ENCODE assay signal across 17 mouse cellular contexts in the genomic region with DNA sequence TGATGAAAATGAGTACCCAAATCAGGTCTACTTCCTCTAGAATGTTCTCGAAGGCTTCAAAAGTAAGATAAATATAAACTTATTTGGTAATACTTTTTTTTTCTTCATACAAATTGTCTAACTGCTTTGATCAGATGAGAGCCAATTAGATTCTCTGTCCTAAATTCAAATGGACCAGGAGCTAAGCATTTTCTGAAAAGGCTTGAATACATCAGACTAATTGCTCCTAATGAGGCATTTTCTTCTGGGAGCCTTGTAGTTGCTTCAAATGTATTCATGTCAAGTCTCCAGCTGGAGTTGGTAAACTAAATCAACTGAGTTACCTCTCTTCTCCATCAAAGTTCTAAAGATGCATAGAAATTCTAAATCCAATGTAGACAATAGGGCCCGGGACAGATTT.
DNase-seq lines count a peak whose midpoint lies in the region; ATAC-seq lines count a peak whose summit lies in the region.
"Had no signal": no experiment of that assay in that cellular context is flagged by ENCODE, and none has a peak within 500 bp of the region (broad histone marks: within the 10 kb centered on the region; RNA-seq: fewer than 3 reads in every experiment).

No protein-coding gene starts in this region.

- no peak overlapping the region for H3K27ac ChIP-seq in forebrain, embryonic 11.5 days (ENCODE audit: low read depth, low read length)
- no peak overlapping the region for H3K27ac ChIP-seq in forebrain, embryonic 15.5 days (replicated peaks)
- no peak overlapping the region for H3K27ac ChIP-seq in hindbrain, embryonic 14.5 days
- H3K27ac ChIP-seq in liver, embryonic 11.5 days (ENCODE audit: low read depth, low read length) = no peak overlapping the region
- H3K27ac ChIP-seq: embryonic facial prominence, embryonic 12.5 days; gastrocnemius, adult 2 months; hindbrain, postnatal 0 days had no signal

- peaks cover 3% of the 10 kb centered on the region; the same call in 1 of the 2 replicates for H3K4me1 ChIP-seq in forebrain, embryonic 11.5 days (replicated peaks; ENCODE audit: control insufficient read depth, insufficient read depth, low read length)
- peaks cover 19% of the 10 kb centered on the region for H3K4me1 ChIP-seq in forebrain, embryonic 15.5 days
- H3K4me1 ChIP-seq in hindbrain, embryonic 14.5 days (replicated peaks; ENCODE audit: control insufficient read depth, insufficient read depth, low read length) = no peaks in the 10 kb centered on the region
- H3K4me1 ChIP-seq in liver, embryonic 11.5 days (replicated peaks; ENCODE audit: control insufficient read depth, insufficient read depth, low read length) = no peaks in the 10 kb centered on the region
- H3K4me1 ChIP-seq: embryonic facial prominence, embryonic 12.5 days; heart, embryonic 12.5 days had no signal

- ATAC-seq in frontal cortex, adult (ENCODE audit: low TSS enrichment) = peak; percentile 38; the same call in 1 of the 2 replicates
- ATAC-seq in forebrain, embryonic 11.5 days (replicated peaks; ENCODE audit: low FRiP score) = peak; percentile 68
- 0 out of 2 replicates have a peak, but pooled peaks have one; percentile 16 for ATAC-seq in forebrain, embryonic 15.5 days (replicated peaks)
- ATAC-seq in hindbrain, embryonic 14.5 days (ENCODE audit: low FRiP score) = no peak
- no peak for ATAC-seq in liver, embryonic 11.5 days (replicated peaks; ENCODE audit: low FRiP score)
- ATAC-seq: hindbrain, postnatal 0 days had no signal

- H3K9me3 ChIP-seq in forebrain, embryonic 11.5 days (ENCODE audit: control insufficient read depth, low read length) = no peaks in the 10 kb centered on the region
- no peaks in the 10 kb centered on the region for H3K9me3 ChIP-seq in forebrain, embryonic 15.5 days
- no peaks in the 10 kb centered on the region for H3K9me3 ChIP-seq in hindbrain, embryonic 14.5 days (ENCODE audit: control insufficient read depth, low read length)
- no peaks in the 10 kb centered on the region for H3K9me3 ChIP-seq in liver, embryonic 11.5 days (ENCODE audit: control insufficient read depth, low read length)
- H3K9me3 ChIP-seq: embryonic facial prominence, embryonic 12.5 days; heart, embryonic 12.5 days had no signal

- no peak for DNase-seq in frontal cortex, adult 2 months (ENCODE audit: extremely low spot score in 1 of 2, low spot score in 1 of 2)
- DNase-seq in forebrain, embryonic 11.5 days (ENCODE audit: low spot score) = no peak
- no peak for DNase-seq in hindbrain, embryonic 14.5 days (ENCODE audit: low spot score)
- no peak for DNase-seq in urinary bladder, postnatal 14 days (ENCODE audit: low spot score)
- no peak for DNase-seq in liver, embryonic 11.5 days (ENCODE audit: low spot score)
- DNase-seq: adrenal gland, adult 2 months; adrenal gland, postnatal 25 days; cerebellum, adult 2 months; cerebellum, postnatal 10 days; gastrocnemius, adult 2 months; gastrocnemius, postnatal 25 days; kidney, adult 11 months had no signal

- WGBS in forebrain, embryonic 11.5 days = 23% methylated on average over 2 of the region's 2 CpGs
- WGBS in forebrain, embryonic 15.5 days = 11% methylated on average over 2 of the region's 2 CpGs
- 72% methylated on average over 2 of the region's 2 CpGs for WGBS in hindbrain, embryonic 14.5 days
- WGBS in liver, embryonic 11.5 days = 85% methylated on average over 2 of the region's 2 CpGs

- no peak overlapping the region for H3K4me2 ChIP-seq in forebrain, embryonic 11.5 days (ENCODE audit: low read depth, low read length, severe bottlenecking)
- H3K4me2 ChIP-seq in forebrain, embryonic 15.5 days (replicated peaks) = no peak overlapping the region
- no peak overlapping the region for H3K4me2 ChIP-seq in hindbrain, embryonic 14.5 days (replicated peaks)
- no peak overlapping the region for H3K4me2 ChIP-seq in liver, embryonic 11.5 days
- H3K4me2 ChIP-seq: embryonic facial prominence, embryonic 12.5 days; heart, embryonic 12.5 days had no signal

- no peak overlapping the region for H3K9ac ChIP-seq in forebrain, embryonic 11.5 days (ENCODE audit: low read length)
- H3K9ac ChIP-seq in forebrain, embryonic 15.5 days (replicated peaks) = no peak overlapping the region
- no peak overlapping the region for H3K9ac ChIP-seq in hindbrain, embryonic 14.5 days
- no peak overlapping the region for H3K9ac ChIP-seq in liver, embryonic 11.5 days (ENCODE audit: low read depth, low read length)
- H3K9ac ChIP-seq: embryonic facial prominence, embryonic 12.5 days; heart, embryonic 12.5 days had no signal

- H3K4me3 ChIP-seq in forebrain, embryonic 11.5 days (ENCODE audit: low read depth, low read length) = no peak overlapping the region
- H3K4me3 ChIP-seq in forebrain, embryonic 15.5 days = no peak overlapping the region
- H3K4me3 ChIP-seq in hindbrain, embryonic 14.5 days (replicated peaks; ENCODE audit: low read length) = no peak overlapping the region
- H3K4me3 ChIP-seq in liver, embryonic 11.5 days (ENCODE audit: low read depth, low read length) = no peak overlapping the region
- H3K4me3 ChIP-seq: embryonic facial prominence, embryonic 12.5 days; gastrocnemius, adult 2 months; heart, embryonic 12.5 days had no signal

- 0 out of 2 replicates have a peak, but pooled peaks cover 6% of the 10 kb centered on the region for H3K27me3 ChIP-seq in forebrain, embryonic 11.5 days (ENCODE audit: control insufficient read depth, insufficient read depth, low read length)
- H3K27me3 ChIP-seq in forebrain, embryonic 15.5 days = peaks cover 15% of the 10 kb centered on the region; the same call in 1 of the 2 replicates
- H3K27me3 ChIP-seq in hindbrain, embryonic 14.5 days (ENCODE audit: control insufficient read depth, insufficient read depth, low read length) = no peaks in the 10 kb centered on the region
- no peaks in the 10 kb centered on the region for H3K27me3 ChIP-seq in liver, embryonic 11.5 days (replicated peaks; ENCODE audit: control insufficient read depth, insufficient read depth, low read length)
- H3K27me3 ChIP-seq: embryonic facial prominence, embryonic 12.5 days; heart, embryonic 12.5 days had no signal

- no peaks in the 10 kb centered on the region for H3K36me3 ChIP-seq in forebrain, embryonic 11.5 days (ENCODE audit: control insufficient read depth, insufficient read depth, low read length)
- no peaks in the 10 kb centered on the region for H3K36me3 ChIP-seq in forebrain, embryonic 15.5 days
- H3K36me3 ChIP-seq in hindbrain, embryonic 14.5 days (replicated peaks; ENCODE audit: control insufficient read depth, insufficient read depth) = no peaks in the 10 kb centered on the region
- no peaks in the 10 kb centered on the region for H3K36me3 ChIP-seq in liver, embryonic 11.5 days (ENCODE audit: control insufficient read depth, insufficient read depth, low read length)
- H3K36me3 ChIP-seq: embryonic facial prominence, embryonic 12.5 days; heart, embryonic 12.5 days had no signal

Comparison
In these comparisons a context has a peak if more than half of its experiments do, and no peak if none do; other contexts are left out.
1. ATAC-seq: peak in frontal cortex, adult (single experiment), forebrain, embryonic 11.5 days (single experiment) and forebrain, embryonic 15.5 days (single experiment); none in hindbrain, embryonic 14.5 days (single experiment) and liver, embryonic 11.5 days (single experiment).